Comparison of ENCODE assay signal across 16 mouse cellular contexts in the genomic region with DNA sequence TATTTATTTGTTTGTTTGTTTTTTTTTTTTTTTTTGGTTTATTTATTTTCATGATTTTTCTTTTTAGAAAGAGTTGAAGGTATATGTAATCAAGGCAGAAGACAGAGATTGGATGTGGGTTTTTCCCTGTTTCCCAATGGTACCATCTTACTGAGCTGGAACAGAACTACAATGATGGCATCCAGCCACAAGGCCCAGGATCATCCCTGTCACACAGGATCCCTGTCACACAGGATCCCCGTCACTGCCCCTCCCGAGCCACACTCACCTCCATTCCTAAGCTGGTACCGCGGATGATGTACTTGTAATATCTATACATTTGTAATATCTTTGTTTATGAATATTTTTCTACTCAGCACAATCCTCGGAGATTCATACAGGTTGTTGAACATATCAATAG. TPM values are rescaled to one million over a fixed set of nuclear protein-coding genes. Genes with fewer than 3 reads are reported as not detected.
DNase-seq lines count a peak whose midpoint lies in the region; TF ChIP-seq lines count a peak whose summit lies in the region.
"Had no signal": no experiment of that assay in that cellular context is flagged by ENCODE, and none has a peak within 500 bp of the region (broad histone marks: within the 10 kb centered on the region; RNA-seq: fewer than 3 reads in every experiment).

No protein-coding gene starts in this region.

- TF ChIP-seq POLR2A in cerebellum, adult 2 months (IDR thresholded peaks at IDR 0.05; ENCODE audit: borderline replicate concordance, insufficient read depth, low read length): no peak

- 41% methylated on average over 5 of the region's 5 CpGs for WGBS in cerebellum, adult 2 months

- no peaks in the 10 kb centered on the region for H3K27me3 ChIP-seq in cerebellum, adult 2 months (ENCODE audit: control insufficient read depth, insufficient read depth, low read length)
- H3K27me3 ChIP-seq: Patski had no signal

- no peak overlapping the region for H3K27ac ChIP-seq in cerebellum, adult 2 months (ENCODE audit: insufficient read depth, low read length)

- peak; percentile 34 to 54 for DNase-seq in cerebellum, adult 2 months
- DNase-seq in cerebellum, postnatal 36 days: no peak
- peak; percentile 44 for DNase-seq in cerebellum, adult 9-11 months
- no peak for DNase-seq in cerebellum, adult 11 months
- DNase-seq: adrenal gland, adult 2 months; adrenal gland, adult 8-10 months; adrenal gland, postnatal 10 days; adrenal gland, postnatal 14 days; adrenal gland, postnatal 25 days; adrenal gland, postnatal 36 days; B cell, adult 2 months; cerebellum, adult 11-12 months; cerebellum, adult 8-10 months had no signal

- no peak overlapping the region for H3K4me3 ChIP-seq in cerebellum, adult 2 months (replicated peaks; ENCODE audit: insufficient read depth, low read depth, low read length)

- TF ChIP-seq CTCF in cerebellum, adult 2 months (IDR thresholded peaks at IDR 0.05; ENCODE audit: borderline replicate concordance, insufficient read depth, low read depth, low read length): no peak

- peaks cover 28% of the 10 kb centered on the region for H3K4me1 ChIP-seq in cerebellum, adult 2 months (ENCODE audit: control insufficient read depth, insufficient read depth, low read length)

RNA-seq across cellular contexts. Expression of gene Adcy1, which starts 27.8 kb away (rescaled TPM):
- 258 and 326 TPM in 2 replicates for polyA plus RNA-seq in cerebellum, adult 2 months (2012; rRNA removed)
- polyA plus RNA-seq: CD4-positive, CD25-positive, alpha-beta regulatory T cell, adult 4 months; G1E had no signal

Comparison
In these comparisons a context has a peak if more than half of its experiments do, and no peak if none do; other contexts are left out.
1. DNase-seq: peak in cerebellum, adult 2 months (2 of 2) and cerebellum, adult 9-11 months (single experiment); none in cerebellum, postnatal 36 days (0 of 2) and cerebellum, adult 11 months (single experiment).